Mouse (Mus musculus): ENCODE data around the gene Plgrkt.

DNA sequence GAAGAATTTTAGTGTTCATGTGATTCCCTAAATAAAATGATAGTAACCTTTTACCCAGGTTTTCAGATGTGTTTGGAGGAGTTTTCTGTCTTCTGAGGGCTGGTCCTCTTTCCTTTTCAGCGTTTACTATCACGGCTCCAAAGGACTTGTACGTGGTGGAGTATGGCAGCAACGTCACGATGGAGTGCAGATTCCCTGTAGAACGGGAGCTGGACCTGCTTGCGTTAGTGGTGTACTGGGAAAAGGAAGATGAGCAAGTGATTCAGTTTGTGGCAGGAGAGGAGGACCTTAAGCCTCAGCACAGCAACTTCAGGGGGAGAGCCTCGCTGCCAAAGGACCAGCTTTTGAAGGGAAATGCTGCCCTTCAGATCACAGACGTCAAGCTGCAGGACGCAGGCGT is 6.2 kb upstream of the Plgrkt start:
- TF ChIP-seq CTCF (IDR thresholded peaks at IDR 0.05) (no peak), EP300 (IDR thresholded peaks at IDR 0.05) (no peak)

Measured in lung, postnatal 0 days (tissue).